Mouse (Mus musculus) ovary, adult 18-20 months (tissue): ENCODE results near the gene Cbll1.
"Not testable (repeated sequence)": the region's sequence is repeated elsewhere in the genome, so short reads cannot be mapped to it uniquely, and the experiment has no call there.

Source experiments
- DNase-seq: peaks from one replicate; pipeline ENCODE4 v3.0.0; 2022; ENCODE audit warnings: low spot score, mixed read lengths

Cbll1 gene

DNA sequence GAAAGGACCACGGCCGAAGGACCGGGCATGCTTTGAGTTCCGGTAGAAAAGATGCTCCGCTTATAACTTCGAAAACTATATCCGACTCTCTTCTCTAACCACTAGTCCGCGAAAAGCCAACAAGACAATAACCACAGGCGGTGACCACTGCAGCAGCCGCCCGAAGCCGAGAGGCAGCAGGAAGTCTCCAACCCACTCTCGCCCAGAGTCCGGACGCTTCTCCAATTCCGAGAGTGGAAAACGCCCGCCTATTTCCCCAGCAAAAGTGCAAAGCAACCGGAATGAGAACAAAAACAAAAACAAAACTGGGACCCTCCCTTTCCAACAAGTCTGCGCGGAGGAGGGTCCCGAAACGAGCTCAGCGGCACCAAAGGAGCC is 491 bp downstream of the Cbll1 start:
- no peak for DNase-seq

DNA sequence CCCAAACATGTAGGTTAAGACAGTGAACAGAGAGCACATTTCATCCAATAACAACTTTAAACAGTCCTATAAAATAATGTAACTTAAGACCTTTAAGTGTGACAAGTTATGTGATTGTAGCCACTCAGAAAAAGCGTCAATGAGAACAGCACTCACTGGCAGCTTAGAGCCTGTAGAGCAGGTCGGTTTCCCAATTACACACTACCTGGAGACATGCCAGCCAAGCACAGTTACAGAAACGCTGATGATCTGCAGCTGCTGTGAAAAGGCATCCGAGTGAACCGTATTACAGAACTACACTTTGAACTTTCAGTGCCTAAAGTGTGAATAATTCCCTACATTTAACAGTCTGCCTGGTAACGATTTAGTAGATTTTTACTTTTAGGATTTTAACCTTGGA is 13.0 kb downstream of the Cbll1 start:
- DNase-seq = no peak

DNA sequence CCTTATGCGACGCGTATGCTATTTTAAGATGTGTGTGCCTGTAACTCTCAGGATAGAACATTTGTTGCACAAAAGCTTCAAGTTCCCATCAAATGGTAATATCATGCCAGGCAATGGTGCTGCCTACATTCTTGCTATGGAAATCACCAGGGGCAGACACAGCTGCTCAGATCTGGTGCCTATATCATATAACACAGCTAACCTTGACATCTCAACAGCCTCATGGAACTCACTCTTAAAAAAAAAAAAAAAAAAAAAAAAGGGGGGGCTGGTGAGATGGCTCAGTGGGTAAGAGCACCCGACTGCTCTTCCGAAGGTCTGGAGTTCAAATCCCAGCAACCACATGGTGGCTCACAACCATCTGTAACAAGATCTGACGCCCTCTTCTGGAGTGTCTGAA is 21.2 kb downstream of the Cbll1 start:
- DNase-seq = not testable (repeated sequence)

DNA sequence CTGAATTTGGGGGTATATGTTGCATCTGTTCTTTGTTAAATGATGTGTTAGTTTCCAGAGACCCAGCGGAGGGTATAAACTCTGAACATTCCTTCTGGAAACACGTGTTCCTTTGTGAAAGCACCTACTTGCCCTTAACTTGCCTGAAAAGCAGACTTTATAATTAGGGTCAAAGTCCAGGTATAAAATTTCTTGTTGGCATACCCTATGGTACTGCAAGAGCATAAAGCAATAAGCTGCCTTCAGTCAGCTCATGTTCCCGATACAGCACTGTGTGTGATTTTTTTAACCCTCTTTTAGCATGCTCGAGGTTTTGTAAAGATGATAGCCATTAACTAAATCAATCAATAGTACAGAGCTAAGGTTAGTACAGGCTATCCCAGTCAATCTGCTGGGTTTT is 36.8 kb downstream of the Cbll1 start:
- DNase-seq = no peak

DNA sequence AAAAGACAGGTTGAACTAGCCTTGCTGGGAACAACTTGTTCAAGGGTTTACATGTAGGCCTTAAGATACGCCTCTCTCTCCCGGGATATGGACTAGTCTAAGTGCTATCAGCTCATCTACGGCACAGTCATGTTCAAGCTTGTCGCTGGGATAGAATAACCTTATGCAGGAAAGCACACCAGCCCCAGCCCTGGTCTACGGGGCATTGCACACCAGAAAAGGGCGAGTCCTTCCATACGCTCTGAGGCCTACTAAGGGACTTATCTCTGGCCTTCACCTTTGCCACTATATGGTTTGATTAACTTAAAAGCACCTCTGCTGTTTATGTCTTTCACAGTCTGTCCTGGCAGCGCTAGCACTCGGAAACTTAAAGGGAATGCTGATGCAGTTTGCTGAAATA is 38.0 kb downstream of the Cbll1 start:
- no peak for DNase-seq

DNA sequence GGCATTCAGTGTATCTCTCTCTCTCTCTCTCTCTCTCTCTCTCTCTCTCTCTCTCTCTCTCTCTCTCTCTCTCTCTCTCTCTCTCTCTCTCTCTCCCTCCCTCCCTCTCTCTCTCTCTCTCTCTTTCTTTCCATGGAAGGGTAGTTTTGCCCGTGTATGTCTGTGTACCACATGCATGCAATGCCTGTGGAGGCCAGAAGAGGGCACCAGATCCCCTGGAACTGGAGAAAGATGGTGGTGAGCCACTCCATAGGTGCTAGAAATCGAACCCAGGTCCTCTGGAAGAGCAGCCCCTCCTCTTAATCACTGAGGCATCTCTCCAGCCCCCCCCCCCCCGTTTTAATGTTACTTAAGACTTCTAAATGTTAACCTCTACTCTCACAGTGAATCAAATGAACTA is 39.1 kb downstream of the Cbll1 start:
- not testable (repeated sequence) for DNase-seq

DNA sequence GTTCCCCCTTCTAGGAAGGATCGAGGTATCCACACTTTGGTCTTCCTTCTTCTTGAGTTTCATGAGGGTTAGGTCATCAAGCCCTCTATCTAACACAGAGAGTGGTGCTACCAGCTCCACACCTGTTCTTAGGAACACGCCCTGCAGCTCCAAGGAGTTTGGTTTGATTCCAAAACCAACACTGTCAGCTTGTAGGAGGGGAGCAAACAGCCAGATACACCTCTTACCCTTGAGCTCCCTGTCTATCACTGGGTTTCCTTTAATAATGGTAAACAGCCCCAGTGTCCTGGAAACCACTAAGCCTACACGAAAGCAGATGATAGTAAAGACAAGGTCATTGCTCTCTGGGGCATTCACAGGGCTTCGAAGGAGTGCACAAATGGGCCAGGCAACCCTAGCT is 40.9 kb downstream of the Cbll1 start:
- DNase-seq = no peak

DNA sequence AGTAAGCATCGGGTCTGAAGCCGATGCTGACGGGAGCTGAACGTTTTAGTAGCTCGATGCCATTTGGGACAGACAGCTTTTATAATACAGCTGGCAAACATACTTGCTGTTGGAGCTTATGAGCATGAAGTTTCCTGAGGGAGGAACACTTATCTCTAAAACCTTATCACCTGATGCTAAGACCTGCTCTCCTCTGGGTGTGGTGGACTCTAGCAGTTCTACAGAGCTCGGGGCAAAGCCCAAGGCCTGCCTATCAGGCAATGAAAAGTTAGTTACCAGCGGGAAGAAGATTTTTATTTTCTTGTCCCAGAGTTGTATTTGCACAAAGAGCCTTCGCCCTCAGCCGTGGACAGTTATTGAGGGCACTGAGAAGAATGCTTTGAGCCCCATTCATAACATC is 43.1 kb downstream of the Cbll1 start:
- DNase-seq = no peak

DNA sequence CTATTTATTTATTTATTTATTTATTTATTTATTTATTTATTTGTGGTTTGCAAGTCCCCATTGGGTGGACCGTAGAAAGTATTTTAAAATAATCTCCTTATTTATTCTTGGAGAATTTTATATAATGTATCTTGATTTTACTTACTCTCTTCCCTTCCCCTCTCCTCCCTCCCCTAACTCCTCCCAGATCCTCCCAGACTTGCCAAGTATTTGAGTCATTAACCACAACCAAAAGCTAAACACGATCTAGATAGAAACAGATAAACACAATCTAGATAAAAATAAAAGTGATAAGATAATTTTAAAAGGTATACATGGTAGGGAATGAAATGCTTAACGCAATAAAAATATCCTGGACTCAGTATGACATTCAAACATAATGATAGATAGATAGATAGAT is 50.1 kb downstream of the Cbll1 start:
- no peak for DNase-seq

DNA sequence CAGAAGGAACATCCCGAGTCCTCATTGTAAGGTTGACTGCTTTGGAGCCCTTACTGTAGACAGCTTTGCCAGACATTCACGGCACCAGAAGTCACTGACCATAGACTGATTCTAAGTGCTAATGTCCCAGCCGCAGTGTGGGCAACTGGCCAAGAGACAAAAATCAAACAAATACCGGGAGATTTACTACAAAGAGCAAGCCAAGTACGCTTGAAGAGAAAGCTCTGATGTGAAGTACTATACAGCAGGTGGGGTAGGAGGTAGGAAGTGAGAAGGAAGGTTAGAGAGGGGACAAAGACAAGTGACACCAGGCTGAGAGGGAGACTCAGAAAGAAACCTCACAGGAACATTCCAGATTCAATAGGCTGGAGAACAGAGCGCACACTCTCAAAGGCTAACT is 54.6 kb downstream of the Cbll1 start:
- DNase-seq = no peak

DNA sequence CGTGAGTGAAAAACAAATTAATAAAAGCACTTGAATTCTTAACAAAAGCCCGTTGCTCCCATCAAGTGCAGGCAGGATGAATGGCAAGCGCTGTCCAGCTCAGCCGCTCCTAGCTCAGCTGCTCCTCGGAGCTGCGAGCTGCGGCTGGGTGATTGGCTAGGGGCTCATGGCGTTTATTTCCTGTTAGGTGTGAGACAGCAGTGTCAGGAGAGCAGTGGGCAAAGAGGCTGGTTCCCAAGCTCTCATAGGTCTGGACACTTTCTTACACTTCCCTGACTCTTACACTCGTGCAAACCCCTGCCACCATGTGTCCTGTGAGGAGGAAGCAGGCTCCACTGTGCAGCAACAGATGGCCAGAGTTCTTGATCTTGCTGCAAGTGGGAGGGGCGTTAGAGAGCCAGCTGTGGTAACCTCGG is 55.3 kb downstream of the Cbll1 start:
- DNase-seq = no peak

DNA sequence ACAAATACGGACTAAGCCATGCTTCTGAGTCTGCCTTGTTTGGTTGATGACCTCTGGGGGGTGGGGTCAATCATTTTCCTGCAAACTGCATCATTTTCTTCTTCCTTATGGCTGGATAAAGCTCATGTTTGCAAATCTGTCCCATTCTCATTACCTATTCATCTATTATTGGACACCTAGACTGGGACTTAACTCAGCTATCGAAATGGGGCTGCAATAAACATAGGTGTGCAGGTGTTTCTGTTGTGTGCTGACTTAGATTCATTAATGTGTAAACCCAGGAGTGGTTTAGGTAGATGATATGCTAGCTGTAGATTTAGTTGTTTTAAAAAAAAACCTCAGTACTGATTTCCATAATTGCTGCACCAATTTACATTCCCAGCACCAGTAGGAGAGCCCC is 59.8 kb downstream of the Cbll1 start:
- no peak for DNase-seq

DNA sequence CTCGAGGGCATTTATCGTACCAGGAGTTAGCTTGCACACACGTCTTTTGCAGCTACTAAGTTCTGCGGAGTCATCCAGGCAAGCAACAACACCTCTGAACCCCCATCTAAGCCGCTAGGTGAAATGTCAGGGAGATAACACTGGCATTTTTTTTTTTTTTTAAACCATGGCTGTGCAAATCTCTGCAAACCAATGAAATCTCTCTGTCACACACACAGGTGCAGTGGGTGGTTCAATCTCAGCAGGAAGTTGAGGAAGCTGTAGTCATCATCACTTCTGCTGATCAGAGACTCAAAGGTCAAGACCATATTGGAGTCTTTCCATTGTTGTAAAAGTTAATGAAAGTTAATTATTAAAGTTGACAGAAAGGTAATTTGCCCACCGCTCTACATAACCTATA is 61.6 kb downstream of the Cbll1 start:
- DNase-seq = no peak
